11 mouse cellular contexts compared by ENCODE assay signal in genomic region chr16:34658388-34658787, GRCm38 (mm10). TPM values are rescaled to one million over a fixed set of nuclear protein-coding genes. Genes with fewer than 3 reads are reported as not detected.
DNase-seq lines count a peak whose midpoint lies in the region; ATAC-seq lines count a peak whose summit lies in the region.
"Had no signal": no experiment of that assay in that cellular context is flagged by ENCODE, and none has a peak within 500 bp of the region (broad histone marks: within the 10 kb centered on the region; RNA-seq: fewer than 3 reads in every experiment).

No protein-coding gene starts in this region.

- H3K27me3 ChIP-seq in heart, embryonic 16.5 days (ENCODE audit: control insufficient read depth, insufficient read depth, low read length) = no peaks in the 10 kb centered on the region
- H3K27me3 ChIP-seq in embryonic facial prominence, embryonic 12.5 days = 0 out of 2 replicates have a peak, but pooled peaks cover 4% of the 10 kb centered on the region
- H3K27me3 ChIP-seq in intestine, embryonic 14.5 days (replicated peaks; ENCODE audit: control insufficient read depth, insufficient read depth, low read length) = 0 out of 2 replicates have a peak, but pooled peaks cover 5% of the 10 kb centered on the region
- no peaks in the 10 kb centered on the region for H3K27me3 ChIP-seq in midbrain, embryonic 16.5 days (ENCODE audit: control insufficient read depth, insufficient read depth, low read depth, low read length)

- no peaks in the 10 kb centered on the region for H3K36me3 ChIP-seq in heart, embryonic 16.5 days (ENCODE audit: control insufficient read depth, insufficient read depth)
- no peaks in the 10 kb centered on the region for H3K36me3 ChIP-seq in embryonic facial prominence, embryonic 12.5 days
- no peaks in the 10 kb centered on the region for H3K36me3 ChIP-seq in intestine, embryonic 14.5 days (ENCODE audit: control insufficient read depth, insufficient read depth, low read length)
- H3K36me3 ChIP-seq in midbrain, embryonic 16.5 days (ENCODE audit: control insufficient read depth, insufficient read depth, low read length) = no peaks in the 10 kb centered on the region

- peak overlapping the region; percentile 65 for H3K4me2 ChIP-seq in heart, embryonic 16.5 days (ENCODE audit: low read depth, low read length)
- H3K4me2 ChIP-seq in embryonic facial prominence, embryonic 12.5 days (replicated peaks) = peak overlapping the region; percentile 59
- H3K4me2 ChIP-seq in intestine, embryonic 14.5 days (ENCODE audit: low read length) = peak overlapping the region; percentile 60
- H3K4me2 ChIP-seq in midbrain, embryonic 16.5 days (ENCODE audit: low read length) = peak overlapping the region; percentile 64

- no peaks in the 10 kb centered on the region for H3K9me3 ChIP-seq in heart, embryonic 16.5 days (replicated peaks; ENCODE audit: control insufficient read depth, low read length)
- H3K9me3 ChIP-seq in embryonic facial prominence, embryonic 12.5 days = no peaks in the 10 kb centered on the region
- no peaks in the 10 kb centered on the region for H3K9me3 ChIP-seq in intestine, embryonic 14.5 days (ENCODE audit: control insufficient read depth, low read length)
- H3K9me3 ChIP-seq in midbrain, embryonic 16.5 days (replicated peaks; ENCODE audit: control insufficient read depth, low read length, poor library complexity, severe bottlenecking) = no peaks in the 10 kb centered on the region

- intact Hi-C loops in heart, postnatal 10 days (cut with DNase I) = no loop called here
- intact Hi-C loops in left cerebral cortex, postnatal 14 days (cut with DNase I) = no loop called here

- DNase-seq in heart, postnatal 10 days = no peak
- DNase-seq in intestine, embryonic 14.5 days (ENCODE audit: low spot score) = no peak
- DNase-seq in left cerebral cortex, adult 8-10 months (ENCODE audit: low spot score in 2 of 2) = no peak
- no peak for DNase-seq in urinary bladder, postnatal 10 days (ENCODE audit: low spot score)
- DNase-seq in left cerebral cortex, postnatal 14 days (ENCODE audit: low spot score in 2 of 2) = no peak
- DNase-seq: right cerebral cortex, postnatal 25 days had no signal

- peaks cover 7% of the 10 kb centered on the region; the same call in 1 of the 2 replicates for H3K4me1 ChIP-seq in heart, embryonic 16.5 days (ENCODE audit: control insufficient read depth, insufficient read depth, low read length)
- H3K4me1 ChIP-seq in embryonic facial prominence, embryonic 12.5 days = peaks cover 6% of the 10 kb centered on the region; the same call in 1 of the 2 replicates
- H3K4me1 ChIP-seq in intestine, embryonic 14.5 days (replicated peaks; ENCODE audit: control insufficient read depth, insufficient read depth, low read length) = 0 out of 2 replicates have a peak, but pooled peaks cover 8% of the 10 kb centered on the region
- H3K4me1 ChIP-seq in midbrain, embryonic 16.5 days (ENCODE audit: control insufficient read depth, insufficient read depth, low read length) = peaks cover 6% of the 10 kb centered on the region

- WGBS in heart, embryonic 16.5 days = 47% methylated on average over 11 of the region's 11 CpGs
- 35% methylated on average over 11 of the region's 11 CpGs for WGBS in embryonic facial prominence, embryonic 12.5 days
- 37% methylated on average over 11 of the region's 11 CpGs for WGBS in intestine, embryonic 14.5 days
- 40% methylated on average over 11 of the region's 11 CpGs for WGBS in midbrain, embryonic 16.5 days

- no peak overlapping the region for H3K27ac ChIP-seq in heart, embryonic 16.5 days (ENCODE audit: low read length)
- no peak overlapping the region for H3K27ac ChIP-seq in embryonic facial prominence, embryonic 12.5 days
- H3K27ac ChIP-seq in intestine, embryonic 14.5 days (ENCODE audit: low read depth) = no peak overlapping the region
- H3K27ac ChIP-seq in midbrain, embryonic 16.5 days (ENCODE audit: low read length) = no peak overlapping the region

- H3K9ac ChIP-seq in heart, embryonic 16.5 days (ENCODE audit: low read length) = no peak overlapping the region
- no peak overlapping the region for H3K9ac ChIP-seq in embryonic facial prominence, embryonic 12.5 days
- H3K9ac ChIP-seq in intestine, embryonic 14.5 days (ENCODE audit: low read length) = no peak overlapping the region
- no peak overlapping the region for H3K9ac ChIP-seq in midbrain, embryonic 16.5 days (ENCODE audit: low read depth, low read length)

- peak overlapping the region; percentile 54; the same call in 1 of the 2 replicates for H3K4me3 ChIP-seq in heart, embryonic 16.5 days (ENCODE audit: low read length)
- peak overlapping the region; percentile 25; the same call in 1 of the 2 replicates for H3K4me3 ChIP-seq in embryonic facial prominence, embryonic 12.5 days
- H3K4me3 ChIP-seq in intestine, embryonic 14.5 days (ENCODE audit: low read depth, low read length) = 0 out of 2 replicates have a peak overlapping the region, but pooled peaks have one; percentile 31
- H3K4me3 ChIP-seq in midbrain, embryonic 16.5 days (ENCODE audit: low read depth, low read length) = peak overlapping the region; percentile 39; the same call in 1 of the 2 replicates

- ATAC-seq in heart, embryonic 16.5 days (replicated peaks; ENCODE audit: extremely low read depth, insufficient read depth, low FRiP score) = peak; percentile 58; the same call in 1 of the 2 replicates
- ATAC-seq in embryonic facial prominence, embryonic 12.5 days (ENCODE audit: insufficient number of reproducible peaks, insufficient read depth, low FRiP score, low TSS enrichment) = peak; percentile 73; the same call in 1 of the 2 replicates
- 0 out of 2 replicates have a peak, but pooled peaks have one; percentile 50 for ATAC-seq in intestine, embryonic 14.5 days (replicated peaks; ENCODE audit: low FRiP score, low TSS enrichment, low read depth)
- no peak for ATAC-seq in midbrain, embryonic 16.5 days

RNA-seq across cellular contexts. Expression of gene Ropn1, which starts 8.7 kb away (rescaled TPM):
- polyA plus RNA-seq in heart, embryonic 16.5 days (2015; fragmentation: Nextera tagmentation; extraction: Ambion mirVana) = 0.29 and 0.33 TPM in 2 replicates
- not detected for total RNA-seq in heart, postnatal 10 days (2021)
- polyA plus RNA-seq in embryonic facial prominence, embryonic 12.5 days (2016; fragmentation: Nextera tagmentation; extraction: Ambion mirVana) = not detected in 2 replicates
- polyA plus RNA-seq in intestine, embryonic 14.5 days (2014; fragmentation: Nextera tagmentation; extraction: Ambion mirVana) = not detected in 2 replicates
- not detected in 2 replicates for polyA plus RNA-seq in midbrain, embryonic 16.5 days (2015; fragmentation: Nextera tagmentation; extraction: Ambion mirVana)
- total RNA-seq in left cerebral cortex, adult 8-10 months (2022) = not detected
- under 1 TPM in 1 of 2 experiments, not detected in 1; 0.55 TPM for total RNA-seq in left cerebral cortex, postnatal 14 days (2021)
- total RNA-seq: adrenal gland, adult 18-20 months; liver, adult 2 months had no signal
- polyA plus RNA-seq: liver, adult 2 months had no signal

RNA-seq across cellular contexts. Expression of gene Ccdc14, which starts 32.0 kb away (rescaled TPM):
- polyA plus RNA-seq in heart, embryonic 16.5 days (2015; fragmentation: Nextera tagmentation; extraction: Ambion mirVana) = 4.1 and 4.9 TPM in 2 replicates
- total RNA-seq in heart, postnatal 10 days (2021) = 1 to 10 TPM; 3.8 to 5.3 TPM
- 8.2 and 9.7 TPM in 2 replicates for polyA plus RNA-seq in embryonic facial prominence, embryonic 12.5 days (2016; fragmentation: Nextera tagmentation; extraction: Ambion mirVana)
- 8.3 and 9.2 TPM in 2 replicates for polyA plus RNA-seq in intestine, embryonic 14.5 days (2014; fragmentation: Nextera tagmentation; extraction: Ambion mirVana)
- 3.2 and 3.8 TPM in 2 replicates for polyA plus RNA-seq in midbrain, embryonic 16.5 days (2015; fragmentation: Nextera tagmentation; extraction: Ambion mirVana)
- 1 to 10 TPM; 3.1 to 4.3 (median 4.0) TPM for total RNA-seq in left cerebral cortex, adult 8-10 months (2022)
- 1 to 10 TPM; 2.0 to 2.6 TPM for total RNA-seq in left cerebral cortex, postnatal 14 days (2021)
